Mouse (Mus musculus): Measurements from ENCODE around the gene Mitd1.

DNA sequence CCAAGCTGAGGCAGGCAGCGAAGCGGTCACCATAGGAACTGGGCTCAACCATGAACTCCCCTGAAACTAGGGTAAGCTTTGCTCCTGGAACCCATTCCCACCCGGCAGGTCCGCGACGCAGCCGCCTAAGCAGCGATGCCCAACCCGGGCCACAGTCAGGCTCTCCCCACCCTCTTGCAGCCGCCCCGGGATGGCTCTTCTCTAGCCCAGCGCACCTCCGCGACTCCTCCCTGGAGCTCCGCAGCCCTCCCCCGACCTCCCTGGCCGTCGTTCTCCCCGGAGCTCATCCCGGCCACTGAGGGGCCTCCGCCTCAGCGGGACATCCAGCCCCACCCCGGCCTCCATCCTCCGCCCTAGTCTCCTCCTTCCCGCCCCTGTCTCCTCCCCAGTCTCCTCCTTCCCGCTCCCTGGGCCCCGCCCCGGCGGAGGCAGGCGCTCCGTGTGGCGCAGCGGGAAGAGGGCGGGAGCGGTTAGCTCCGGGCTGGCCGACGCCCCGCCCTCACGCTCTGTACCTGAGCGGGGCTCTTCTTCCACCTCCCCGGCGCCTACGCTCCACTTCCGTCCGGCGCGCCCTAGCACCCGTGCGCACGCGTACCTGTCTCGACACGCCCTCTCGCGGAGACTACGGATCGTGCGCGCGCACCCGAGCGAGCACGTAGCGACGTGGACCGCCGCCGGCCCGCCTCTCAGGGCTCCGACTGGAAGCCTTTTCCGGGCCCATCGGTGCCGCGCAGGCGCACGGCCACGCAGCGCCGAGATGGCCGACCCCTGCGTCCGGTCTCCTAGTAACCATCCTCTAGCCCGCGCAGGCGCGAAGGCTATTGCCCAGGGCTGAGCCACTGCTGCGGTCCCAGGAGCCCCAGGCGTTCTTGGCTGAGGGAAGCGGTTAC lies 25.5 kb downstream of the Mitd1 start:
- TF ChIP-seq CTCF (IDR thresholded peaks at IDR 0.05; ENCODE audit: borderline replicate concordance, control insufficient read depth, extremely low read depth, insufficient read depth, low read length, poor library complexity) (peak; percentile 64; the same call in 1 of the 2 replicates), POLR2A (IDR thresholded peaks at IDR 0.05; ENCODE audit: control insufficient read depth, extremely low read depth, insufficient read depth, low read length, poor library complexity) (peak; percentile 68)

Measured in thymus, adult 2 months (tissue).